Mouse (Mus musculus) olfactory bulb, adult 2 months (tissue): ENCODE data around the gene Slc25a12.

Experiments
- CTCF ChIP-seq: fragments of 200-500 bp; IDR thresholded peaks from 2 replicates; pipeline ENCODE4 v1.5.1; 2012; ENCODE audit warnings: low read depth, mild to moderate bottlenecking, low read length, moderate library complexity; ENCODE audit not compliant: insufficient read depth
- POLR2A ChIP-seq: fragments of 200-500 bp; IDR thresholded peaks from 2 replicates; pipeline ENCODE4 v1.6.1; 2012; ENCODE audit warnings: mild to moderate bottlenecking, low read depth, low read length, moderate library complexity; ENCODE audit not compliant: insufficient read depth

DNA sequence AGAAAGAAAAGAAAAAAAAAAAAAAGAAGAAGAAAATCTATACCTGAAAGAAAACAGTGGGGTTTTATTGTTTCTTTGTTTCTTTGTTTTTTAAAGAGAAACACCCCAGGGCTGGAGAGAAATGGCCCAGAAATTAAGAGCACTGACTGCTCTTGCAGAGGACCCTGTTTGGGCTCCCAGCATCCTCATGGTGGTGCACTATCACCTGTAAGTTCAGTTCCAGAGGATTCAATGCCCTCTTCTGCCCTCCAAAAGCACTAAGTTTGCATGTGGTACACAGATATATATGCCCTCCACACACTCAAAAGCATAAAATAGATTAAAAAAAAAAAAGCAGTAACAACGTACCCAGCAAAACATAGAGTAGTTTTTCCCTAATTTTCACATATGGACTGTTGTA lies 68.8 kb downstream of the Slc25a12 start:
- TF ChIP-seq CTCF, result no peak
- TF ChIP-seq POLR2A, result no peak
